Mouse (Mus musculus): ENCODE results near the gene Tpbpa.
"Not testable (repeated sequence)": the region's sequence is repeated elsewhere in the genome, so short reads cannot be mapped to it uniquely, and the experiment has no call there.

GRCm38 (mm10) chr13:60896794-60897193 is 45.0 kb downstream of the Tpbpa start, which contains the start of gene Gm49392:
- not testable (repeated sequence) for TF ChIP-seq POLR2A (IDR thresholded peaks at IDR 0.05; ENCODE audit: control insufficient read depth in 1 of 2, insufficient read depth in 1 of 2, low read depth in 1 of 2, low read length in 2 of 2, poor library complexity in 1 of 2); CTCF (IDR thresholded peaks at IDR 0.05 in 2 of 3, conservative IDR thresholded peaks at IDR 0.05 in 1 of 3; ENCODE audit: control insufficient read depth in 1 of 3, insufficient read depth in 1 of 3, low read depth in 2 of 3, low read length in 3 of 3, poor library complexity in 1 of 3, severe bottlenecking in 1 of 3); GATA1 (IDR thresholded peaks at IDR 0.05; ENCODE audit: low read depth, low read length); GABPA (IDR thresholded peaks at IDR 0.05; ENCODE audit: low read depth, low read length); CHD1 (IDR thresholded peaks at IDR 0.05; ENCODE audit: low read depth, low read length); ZKSCAN1 (IDR thresholded peaks at IDR 0.05; ENCODE audit: low read depth, low read length); NRF1 (IDR thresholded peaks at IDR 0.05; ENCODE audit: insufficient read depth, low read depth, low read length, poor library complexity, severe bottlenecking); RCOR1 (IDR thresholded peaks at IDR 0.05; ENCODE audit: low read depth, low read length); USF2 (IDR thresholded peaks at IDR 0.05; ENCODE audit: borderline replicate concordance in 1 of 2, insufficient read depth in 1 of 2, low read depth in 1 of 2, low read length in 2 of 2); RAD21 (IDR thresholded peaks at IDR 0.05; ENCODE audit: low read depth, low read length); ZC3H11A (IDR thresholded peaks at IDR 0.05; ENCODE audit: low read depth, low read length); SIN3A (IDR thresholded peaks at IDR 0.05; ENCODE audit: low read length); CHD2 (IDR thresholded peaks at IDR 0.05; ENCODE audit: low read length)
